Mouse (Mus musculus) cerebellum, adult 2 months (tissue): ENCODE results near the gene Gm4894.

Experiments
- CTCF ChIP-seq: fragments of 200-500 bp; IDR thresholded peaks from 2 replicates; pipeline ENCODE4 v1.5.1; 2011; ENCODE audit warnings: low read depth, mild to moderate bottlenecking, control low read depth, low read length, moderate library complexity, borderline replicate concordance; ENCODE audit not compliant: insufficient read depth
- POLR2A ChIP-seq: fragments of 200-500 bp; IDR thresholded peaks from 2 replicates; pipeline ENCODE4 v1.6.1; 2011; ENCODE audit warnings: low read length, control low read depth, borderline replicate concordance; ENCODE audit not compliant: insufficient read depth

GRCm38 (mm10) chr9:49206331-49206730 lies 44.0 kb upstream of the Gm4894 start:
- TF ChIP-seq CTCF = no peak
- no peak for TF ChIP-seq POLR2A
